Mouse (Mus musculus) kidney, embryonic 16.5 days (tissue): ENCODE results near the gene Tppp2. TPM values are rescaled to one million over a fixed set of nuclear protein-coding genes. Genes with fewer than 3 reads are reported as not detected.
A peak's percentile ranks its signal among the peaks of the same experiment; 100 is the strongest.
"Not testable (repeated sequence)": the region's sequence is repeated elsewhere in the genome, so short reads cannot be mapped to it uniquely, and the experiment has no call there.

Experiments used
- ATAC-seq: fragments of 200-750 bp; cut with Nextera tagmentation; 2 replicates; pipeline ENCODE4 v1.8.0; 2017; ENCODE audit warnings: moderate TSS enrichment; ENCODE audit not compliant: low FRiP score, low TSS enrichment
- H3K27ac ChIP-seq: fragments of 300-500 bp; sonication (generic); 2 replicates; pipeline ENCODE4 v1.5.1; 2014; ENCODE audit warnings: low read length
- H3K27me3 ChIP-seq: fragments of 300-500 bp; sonication (generic); 2 replicates; pipeline ENCODE4 v1.6.1; 2014; ENCODE audit warnings: low read length, control low read depth, mixed read lengths; ENCODE audit not compliant: insufficient read depth
- H3K36me3 ChIP-seq: fragments of 300-500 bp; sonication (generic); 2 replicates; pipeline ENCODE4 v1.6.1; 2014; ENCODE audit warnings: low read length, control low read depth, mixed read lengths; ENCODE audit not compliant: insufficient read depth
- H3K4me1 ChIP-seq: fragments of 300-500 bp; sonication (generic); 2 replicates; pipeline ENCODE4 v1.6.1; 2014; ENCODE audit warnings: low read length, control low read depth, mixed read lengths; ENCODE audit not compliant: insufficient read depth
- H3K4me2 ChIP-seq: fragments of 300-500 bp; sonication (generic); replicated peaks from 2 replicates; pipeline ENCODE4 v1.6.1; 2014; ENCODE audit warnings: low read depth, low read length
- H3K4me3 ChIP-seq: fragments of 300-500 bp; sonication (generic); 2 replicates; pipeline ENCODE4 v1.5.1; 2014; ENCODE audit warnings: mild to moderate bottlenecking, low read length
- H3K9ac ChIP-seq: fragments of 300-500 bp; sonication (generic); replicated peaks from 2 replicates; pipeline ENCODE4 v1.6.1; 2014; ENCODE audit warnings: low read length
- H3K9me3 ChIP-seq: fragments of 300-500 bp; sonication (generic); 2 replicates; pipeline ENCODE4 v1.6.1; 2016; ENCODE audit warnings: low read length, control low read depth
- WGBS: fragments of 180-500 bp; shearing (Covaris S2); extraction: QIAGEN DNeasy Blood & Tissue Kit; methylation state at CpG from one replicate; pipeline ENCODE4 v1.1.7; 2014; 5-methylcytosine and 5-hydroxymethylcytosine counted together
- polyA plus RNA-seq: library from polyadenylated mRNA; unstranded; fragments of >200 nt; fragmentation: Nextera tagmentation; extraction: Ambion mirVana; gene quantifications from 2 replicates; pipeline ENCODE4 v1.2.1, GENCODE M21; 2015

Gene Tppp2
- polyA plus RNA-seq, 1 experiment from 2014 or later = not detected

DNA sequence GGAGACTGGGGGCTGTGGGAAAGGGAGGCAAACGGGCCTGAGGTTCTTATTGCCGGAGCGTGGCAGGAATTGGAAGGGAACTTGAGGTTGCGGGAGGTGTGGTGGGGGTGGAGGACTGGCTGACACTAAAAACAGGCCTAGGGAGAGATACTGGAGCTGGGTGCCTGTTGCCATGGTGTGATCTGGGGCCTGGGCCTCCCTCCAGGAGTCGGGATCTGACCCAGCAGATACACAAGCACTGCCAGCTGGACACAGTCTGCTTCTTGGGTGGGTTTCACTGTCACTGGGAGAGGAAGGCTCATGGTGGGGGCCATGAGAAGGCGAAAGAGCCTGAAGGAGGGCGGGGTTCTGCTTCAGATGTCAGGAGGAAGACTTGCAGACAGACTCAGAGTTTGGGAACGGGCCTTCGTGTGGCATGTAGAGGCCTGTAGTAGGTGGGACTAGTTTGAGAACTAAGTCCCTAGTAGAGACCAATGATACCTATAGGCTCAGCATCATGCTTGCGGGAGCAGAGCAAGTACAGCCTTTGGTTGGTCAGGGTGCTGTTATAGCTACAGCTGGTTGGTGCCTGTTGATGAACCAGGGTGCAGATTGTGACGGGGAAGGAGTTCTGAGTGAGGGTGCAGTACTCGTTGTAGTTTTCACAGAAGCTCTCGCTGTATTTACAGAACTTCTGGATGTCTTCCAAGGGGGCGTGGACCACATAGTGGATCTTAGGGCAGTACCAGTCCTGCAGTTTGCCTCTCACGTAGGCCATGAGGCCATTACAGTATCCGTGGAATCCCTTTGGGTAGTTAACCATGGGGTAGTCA is 3.7 kb downstream of the Tppp2 start:
- Histone ChIP-seq H3K27ac (no peak overlapping the region), H3K9ac (no peak overlapping the region), H3K4me3 (no peak overlapping the region), H3K27me3 (no peaks in the 10 kb centered on the region), H3K4me2 (no peak overlapping the region), H3K9me3 (no peaks in the 10 kb centered on the region), H3K36me3 (no peaks in the 10 kb centered on the region), H3K4me1 (0 out of 2 replicates have a peak, but pooled peaks cover 5% of the 10 kb centered on the region)
- ATAC-seq = peak; percentile 69
- WGBS = 68% methylated on average over 16 of the region's 16 CpGs

DNA sequence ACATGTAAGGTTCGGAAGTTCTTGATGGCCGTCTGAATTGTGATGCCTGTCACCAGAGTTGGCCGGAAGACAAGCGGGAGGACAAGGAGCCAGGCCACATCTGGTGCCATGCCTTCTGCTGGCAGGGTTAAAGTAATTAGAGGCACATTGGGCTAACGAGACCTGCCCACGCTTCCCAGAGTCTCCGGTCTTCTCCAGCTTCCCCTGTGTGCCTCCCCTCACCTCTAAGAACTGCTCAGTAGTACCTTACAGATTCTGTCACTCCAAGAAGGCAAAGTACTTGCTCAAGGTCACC is 4.3 kb downstream of the Tppp2 start, which contains the start of gene Rnase13:
Gene Rnase13, minus strand, starts transcription at position 203 of the 295 bp plus-strand sequence.
- Histone ChIP-seq H3K36me3 (no peaks in the 10 kb centered on the region), H3K4me2 (no peak within 1 kb of the TSS), H3K4me3 (no peak within 1 kb of the TSS), H3K9ac (no peak within 1 kb of the TSS), H3K27me3 (no peaks in the 10 kb centered on the region), H3K9me3 (no peaks in the 10 kb centered on the region), H3K27ac (no peak within 1 kb of the TSS), H3K4me1 (0 out of 2 replicates have a peak, but pooled peaks cover 5% of the 10 kb centered on the region)
- ATAC-seq = no peak
- 90% methylated on average over 7 of the region's 7 CpGs for WGBS

- Histone ChIP-seq H3K4me1 (0 out of 2 replicates have a peak, but pooled peaks cover 5% of the 10 kb centered on the region), H3K27ac (no peak overlapping the region), H3K36me3 (no peaks in the 10 kb centered on the region), H3K27me3 (no peaks in the 10 kb centered on the region), H3K4me2 (no peak overlapping the region), H3K9ac (no peak overlapping the region), H3K4me3 (no peak overlapping the region), H3K9me3 (no peaks in the 10 kb centered on the region)
- no peak for ATAC-seq
- WGBS = 79% methylated on average over 2 of the region's 2 CpGs
Measured at GRCm38 (mm10) chr14:51922910-51923309, 4.7 kb downstream of the Tppp2 start.

DNA sequence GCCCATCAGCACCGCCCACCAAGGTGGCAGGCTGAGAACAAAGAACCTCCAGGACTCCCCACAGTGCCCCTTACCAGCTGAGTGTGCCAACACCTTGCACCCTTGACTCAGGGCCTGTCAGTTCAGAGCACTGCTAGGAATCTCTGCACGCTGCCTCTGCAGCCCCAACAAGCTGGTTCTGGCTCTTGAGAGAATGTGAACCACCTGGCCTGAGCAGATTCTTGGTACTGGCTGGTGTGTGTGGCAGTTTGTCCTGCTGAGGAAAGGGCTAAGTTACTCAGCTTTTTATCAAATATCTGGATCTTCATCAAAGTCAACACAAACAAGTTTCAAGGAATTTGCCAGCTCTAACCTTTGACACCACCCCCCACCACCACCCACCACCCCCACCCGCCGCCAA is 5.3 kb downstream of the Tppp2 start:
- Histone ChIP-seq H3K9me3 (no peaks in the 10 kb centered on the region), H3K9ac (no peak overlapping the region), H3K4me3 (no peak overlapping the region), H3K36me3 (no peaks in the 10 kb centered on the region), H3K27ac (no peak overlapping the region), H3K4me1 (0 out of 2 replicates have a peak, but pooled peaks cover 5% of the 10 kb centered on the region), H3K4me2 (no peak overlapping the region), H3K27me3 (no peaks in the 10 kb centered on the region)
- ATAC-seq = no peak
- WGBS = 79% methylated on average over 4 of the region's 4 CpGs

- ATAC-seq, H3K4me1 ChIP-seq, H3K9me3 ChIP-seq, H3K4me3 ChIP-seq, H3K9ac ChIP-seq, H3K36me3 ChIP-seq, H3K27me3 ChIP-seq, H3K27ac ChIP-seq, H3K4me2 ChIP-seq: not testable (repeated sequence)
- 93% methylated on average over 11 of the region's 11 CpGs for WGBS
Measured at GRCm38 (mm10) chr14:51926930-51927329, 8.7 kb downstream of the Tppp2 start.

DNA sequence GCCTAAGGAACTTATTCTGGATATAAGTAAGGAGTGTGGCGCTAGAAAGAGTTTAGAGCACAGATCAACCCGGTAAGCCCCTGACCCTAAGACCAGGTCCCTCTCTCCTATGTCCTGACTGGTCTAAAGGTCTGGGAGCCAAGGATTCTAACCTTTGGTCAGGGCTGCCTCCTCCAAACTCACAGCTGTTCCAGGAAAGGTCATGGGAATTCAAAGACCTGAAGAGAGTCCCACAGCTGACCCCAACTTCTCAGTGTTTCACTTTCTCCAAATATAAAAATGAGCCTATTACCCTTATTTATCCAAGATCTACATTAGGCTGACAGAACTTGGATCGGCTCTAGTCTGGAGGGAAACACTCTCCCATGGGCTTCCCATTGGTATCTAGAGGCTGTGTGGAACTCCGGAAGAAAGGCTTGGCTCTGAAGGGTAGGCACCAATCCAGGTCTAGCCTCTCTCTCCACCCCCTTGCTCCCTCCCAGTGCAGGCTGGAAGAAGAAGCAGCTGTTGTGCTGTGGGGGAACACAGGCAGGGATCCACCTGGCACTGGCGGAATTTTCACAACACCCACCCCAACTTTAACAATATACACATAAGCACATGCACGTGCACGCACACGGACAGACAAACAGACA is 11.2 kb downstream of the Tppp2 start:
- H3K9ac ChIP-seq = no peak overlapping the region
- no peaks in the 10 kb centered on the region for H3K9me3 ChIP-seq
- H3K4me2 ChIP-seq = no peak overlapping the region
- no peak overlapping the region for H3K27ac ChIP-seq
- ATAC-seq = 0 out of 2 replicates have a peak, but pooled peaks have one; percentile 44
- H3K4me1 ChIP-seq = 0 out of 2 replicates have a peak, but pooled peaks cover 4% of the 10 kb centered on the region
- H3K4me3 ChIP-seq = no peak overlapping the region
- 78% methylated on average over 8 of the region's 8 CpGs for WGBS
- H3K36me3 ChIP-seq = no peaks in the 10 kb centered on the region
- no peaks in the 10 kb centered on the region for H3K27me3 ChIP-seq

GRCm38 (mm10) chr14:51929968-51930367 is 11.7 kb downstream of the Tppp2 start:
- Histone ChIP-seq H3K9me3 (no peaks in the 10 kb centered on the region), H3K27me3 (no peaks in the 10 kb centered on the region), H3K4me2 (no peak overlapping the region), H3K27ac (no peak overlapping the region), H3K36me3 (no peaks in the 10 kb centered on the region), H3K9ac (no peak overlapping the region), H3K4me1 (0 out of 2 replicates have a peak, but pooled peaks cover 4% of the 10 kb centered on the region), H3K4me3 (no peak overlapping the region)
- no peak for ATAC-seq
- WGBS = 69% methylated on average over 9 of the region's 9 CpGs

DNA sequence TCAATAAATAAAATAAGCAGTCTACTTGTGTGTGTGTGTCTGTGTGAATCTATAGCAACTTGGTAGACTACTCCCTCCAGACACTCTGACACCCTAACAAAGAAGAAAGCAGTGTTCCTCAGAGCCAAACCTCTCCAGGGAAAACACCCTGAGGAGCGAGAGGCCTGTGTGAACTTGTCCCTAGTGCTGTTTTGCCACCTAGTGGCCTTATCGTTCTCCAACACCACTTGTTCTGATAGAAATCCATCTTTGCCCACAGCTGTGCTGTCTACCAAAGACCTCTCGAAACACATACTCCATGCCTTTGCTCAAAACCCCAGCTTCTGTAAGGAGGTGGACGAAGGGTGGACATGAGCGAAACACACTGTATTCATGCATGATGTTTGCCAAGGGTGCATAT is 12.6 kb downstream of the Tppp2 start:
- Histone ChIP-seq H3K9ac (no peak overlapping the region), H3K27ac (no peak overlapping the region), H3K4me3 (no peak overlapping the region), H3K9me3 (no peaks in the 10 kb centered on the region), H3K27me3 (no peaks in the 10 kb centered on the region), H3K4me2 (no peak overlapping the region), H3K36me3 (no peaks in the 10 kb centered on the region), H3K4me1 (0 out of 2 replicates have a peak, but pooled peaks cover 4% of the 10 kb centered on the region)
- WGBS = 35% methylated on average over 5 of the region's 5 CpGs
- ATAC-seq = peak; percentile 86

DNA sequence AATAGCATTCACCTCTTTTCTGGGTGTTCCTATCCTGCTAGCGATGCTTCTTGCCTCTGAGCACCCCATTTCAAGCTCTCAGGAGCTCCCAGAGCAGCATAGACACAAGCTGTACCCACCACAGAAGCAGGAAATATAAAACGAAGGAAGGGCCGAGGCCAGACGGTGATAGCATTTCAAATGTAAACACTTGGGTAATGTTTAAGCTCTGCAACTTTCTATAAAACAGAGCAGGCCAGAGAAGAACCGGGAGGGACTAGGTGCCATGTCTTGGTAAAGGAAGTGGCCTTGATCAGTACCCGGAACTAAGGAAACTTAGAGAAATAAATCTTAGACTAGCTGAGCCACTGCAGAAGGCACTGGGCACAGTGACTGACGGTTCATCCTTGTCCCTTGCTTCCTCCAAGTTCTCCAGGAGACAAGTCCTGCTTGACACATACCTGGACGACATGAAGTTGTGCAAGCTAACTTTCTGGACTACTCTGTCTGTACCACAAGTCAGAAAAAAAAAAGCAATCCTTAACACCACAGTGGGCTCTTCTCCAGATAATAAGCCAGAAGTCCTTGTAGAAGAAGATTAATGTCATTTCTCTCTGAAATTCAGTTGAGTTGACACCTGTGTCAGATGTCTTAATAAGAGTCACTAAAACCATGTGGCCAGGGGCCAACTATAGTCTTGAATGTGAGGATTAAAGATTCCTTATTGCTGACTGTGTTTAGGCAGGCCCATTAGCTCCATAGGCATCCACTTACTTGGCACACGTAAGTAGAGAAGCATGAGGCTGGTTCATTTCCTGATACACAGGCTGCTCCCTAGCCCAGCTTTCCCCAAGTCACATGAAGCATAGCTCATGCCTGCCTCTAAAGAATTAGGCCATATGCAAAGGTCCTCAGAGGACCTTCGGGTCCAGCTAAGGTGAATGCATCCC is 14.1 kb downstream of the Tppp2 start:
- Histone ChIP-seq H3K4me2 (no peak overlapping the region), H3K9ac (no peak overlapping the region), H3K4me1 (0 out of 2 replicates have a peak, but pooled peaks cover 4% of the 10 kb centered on the region), H3K27ac (no peak overlapping the region), H3K4me3 (no peak overlapping the region), H3K36me3 (no peaks in the 10 kb centered on the region), H3K9me3 (no peaks in the 10 kb centered on the region), H3K27me3 (no peaks in the 10 kb centered on the region)
- ATAC-seq = no peak
- 38% methylated on average over 10 of the region's 10 CpGs for WGBS
